Comparison of ENCODE assay signal across 8 mouse cellular contexts in genomic region chr14:20804964-20805672, GRCm38 (mm10). TPM values are rescaled to one million over a fixed set of nuclear protein-coding genes. Genes with fewer than 3 reads are reported as not detected.
DNase-seq lines count a peak whose midpoint lies in the region; ATAC-seq and TF ChIP-seq lines count a peak whose summit lies in the region.

No protein-coding gene starts in this region.

- H3K4me3 ChIP-seq in limb, embryonic 13.5 days: no peak overlapping the region
- H3K4me3 ChIP-seq in limb, embryonic 10.5 days: no peak overlapping the region
- no peak overlapping the region for H3K4me3 ChIP-seq in forebrain, embryonic 13.5 days
- no peak overlapping the region for H3K4me3 ChIP-seq in left cerebral cortex, adult 2 months

- no peak overlapping the region for H3K9ac ChIP-seq in limb, embryonic 13.5 days
- H3K9ac ChIP-seq in forebrain, embryonic 13.5 days: no peak overlapping the region

- WGBS in limb, embryonic 13.5 days: 59% methylated on average over 9 of the region's 9 CpGs
- 80% methylated on average over 9 of the region's 9 CpGs for WGBS in limb, embryonic 10.5 days
- 63% methylated on average over 9 of the region's 9 CpGs for WGBS in forebrain, embryonic 13.5 days

- peak; percentile 77 for ATAC-seq in limb, embryonic 13.5 days (ENCODE audit: low FRiP score, low read depth)
- ATAC-seq in forebrain, embryonic 13.5 days: peak; percentile 83

- no peak overlapping the region for H3K4me2 ChIP-seq in limb, embryonic 13.5 days (replicated peaks)
- no peak overlapping the region for H3K4me2 ChIP-seq in forebrain, embryonic 13.5 days

- no peaks in the 10 kb centered on the region for H3K27me3 ChIP-seq in limb, embryonic 13.5 days
- no peaks in the 10 kb centered on the region for H3K27me3 ChIP-seq in limb, embryonic 10.5 days (ENCODE audit: low read depth, poor library complexity, severe bottlenecking)
- no peaks in the 10 kb centered on the region for H3K27me3 ChIP-seq in forebrain, embryonic 13.5 days

- intact Hi-C loops in heart, postnatal 36 days (cut with DNase I): loop anchor here (1.0 to 5.0 kb wide), 2 partner anchors 188 to 307 kb away; no protein-coding TSS in a partner anchor
- intact Hi-C loops in left cerebral cortex, adult 2 months (cut with DNase I): loop anchor here (1.0 to 5.0 kb wide), 3 partner anchors 37 to 213 kb away; no protein-coding TSS in a partner anchor

- DNase-seq in limb, embryonic 10.5 days (ENCODE audit: low spot score): no peak
- DNase-seq in heart, postnatal 36 days: peak; percentile 79 to 83
- DNase-seq in left cerebral cortex, adult 2 months (ENCODE audit: extremely low spot score in 1 of 2, low spot score in 2 of 2): peak; percentile 43 to 67
- peak; percentile 10 for DNase-seq in retina, embryonic 14.5 days (ENCODE audit: low spot score)
- DNase-seq in thymus, postnatal 14 days: no peak
- DNase-seq in thymus, postnatal 36 days: no peak

- H3K36me3 ChIP-seq in limb, embryonic 13.5 days: no peaks in the 10 kb centered on the region
- H3K36me3 ChIP-seq in limb, embryonic 10.5 days: no peaks in the 10 kb centered on the region
- H3K36me3 ChIP-seq in forebrain, embryonic 13.5 days (ENCODE audit: poor library complexity, severe bottlenecking): no peaks in the 10 kb centered on the region

- peaks cover 29% of the 10 kb centered on the region for H3K4me1 ChIP-seq in limb, embryonic 13.5 days
- peaks cover 18% of the 10 kb centered on the region; the same call in 1 of the 2 replicates for H3K4me1 ChIP-seq in limb, embryonic 10.5 days
- H3K4me1 ChIP-seq in forebrain, embryonic 13.5 days: peaks cover 17% of the 10 kb centered on the region

- H3K9me3 ChIP-seq in limb, embryonic 13.5 days: no peaks in the 10 kb centered on the region
- no peaks in the 10 kb centered on the region for H3K9me3 ChIP-seq in limb, embryonic 10.5 days (replicated peaks)
- H3K9me3 ChIP-seq in forebrain, embryonic 13.5 days (replicated peaks): no peaks in the 10 kb centered on the region

- no peak for TF ChIP-seq CTCF in left cerebral cortex, adult 2 months (IDR thresholded peaks at IDR 0.05)

- peak overlapping the region; percentile 48; the same call in 1 of the 2 replicates for H3K27ac ChIP-seq in limb, embryonic 13.5 days
- H3K27ac ChIP-seq in limb, embryonic 10.5 days: no peak overlapping the region
- H3K27ac ChIP-seq in forebrain, embryonic 13.5 days: peak overlapping the region; percentile 7
- no peak overlapping the region; the same call in 1 of the 2 replicates for H3K27ac ChIP-seq in left cerebral cortex, adult 2 months

RNA-seq across cellular contexts. Expression of gene Camk2g, which starts 11.2 kb away (rescaled TPM):
- polyA plus RNA-seq in limb, embryonic 13.5 days (2015; fragmentation: Nextera tagmentation; extraction: Ambion mirVana): 63.5 and 74.6 TPM in 2 replicates
- polyA plus RNA-seq in limb, embryonic 10.5 days (2016; fragmentation: Nextera tagmentation; extraction: Ambion mirVana): 43.3 and 57.6 TPM in 2 replicates
- polyA plus RNA-seq in forebrain, embryonic 13.5 days (2015; fragmentation: Nextera tagmentation; extraction: Ambion mirVana): 60.7 and 81.8 TPM in 2 replicates
- total RNA-seq in heart, postnatal 36 days (2021): 10 to 100 TPM; 51.4 to 52.8 TPM
- total RNA-seq in left cerebral cortex, adult 2 months (2021): 100 to 1,000 TPM; 328 to 345 TPM

RNA-seq across cellular contexts. Expression of gene Plau, which starts 31.3 kb away (rescaled TPM):
- 2.9 and 3.0 TPM in 2 replicates for polyA plus RNA-seq in limb, embryonic 13.5 days (2015; fragmentation: Nextera tagmentation; extraction: Ambion mirVana)
- 0.54 and 0.55 TPM in 2 replicates for polyA plus RNA-seq in limb, embryonic 10.5 days (2016; fragmentation: Nextera tagmentation; extraction: Ambion mirVana)
- 0.27 and 0.35 TPM in 2 replicates for polyA plus RNA-seq in forebrain, embryonic 13.5 days (2015; fragmentation: Nextera tagmentation; extraction: Ambion mirVana)
- 1 to 10 TPM; 6.1 to 6.2 TPM for total RNA-seq in heart, postnatal 36 days (2021)
- total RNA-seq in left cerebral cortex, adult 2 months (2021): 1 to 10 TPM; 6.5 to 9.6 TPM

Comparison
In these comparisons a context has a peak if more than half of its experiments do, and no peak if none do; other contexts are left out.
1. H3K27ac ChIP-seq: peak in limb, embryonic 13.5 days (single experiment) and forebrain, embryonic 13.5 days (single experiment); none in limb, embryonic 10.5 days (single experiment) and left cerebral cortex, adult 2 months (single experiment).
2. DNase-seq: peak in heart, postnatal 36 days (2 of 2), left cerebral cortex, adult 2 months (2 of 2) and retina, embryonic 14.5 days (single experiment); none in limb, embryonic 10.5 days (single experiment), thymus, postnatal 14 days (single experiment) and thymus, postnatal 36 days (0 of 2).